Mouse (Mus musculus): ENCODE measurements around the gene Dab1. TPM values are rescaled to one million over a fixed set of nuclear protein-coding genes. Genes with fewer than 3 reads are reported as not detected.
A peak's percentile ranks its signal among the peaks of the same experiment; 100 is the strongest.

The Dab1 gene
- polyA plus RNA-seq, 1 experiment: 35.8 TPM

DNA sequence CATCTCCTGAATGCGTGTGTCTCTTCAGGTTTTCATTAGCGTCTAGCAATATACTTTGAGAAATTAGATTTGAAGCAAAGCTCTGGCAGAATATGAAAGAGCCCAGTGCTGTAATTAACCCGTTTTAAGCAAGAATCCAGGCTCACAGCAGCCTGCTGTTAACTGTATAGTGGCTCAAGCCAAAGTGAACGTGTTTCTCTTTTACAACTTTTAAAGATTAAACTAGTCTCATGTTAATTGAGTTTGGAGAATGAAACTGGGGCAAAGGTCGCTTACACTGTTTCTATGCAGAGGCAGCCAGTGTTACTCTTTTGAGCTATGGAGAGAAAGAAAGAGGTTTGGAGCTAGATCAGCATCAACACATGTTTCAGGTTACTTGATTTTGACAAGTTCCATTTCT is 766.1 kb downstream of the Dab1 start:
- WGBS: 62% methylated on average over 5 of the region's 5 CpGs
- no peak for DNase-seq
- Histone ChIP-seq H3K4me1 (ENCODE audit: control insufficient read depth, insufficient read depth, low read length) (peaks cover 16% of the 10 kb centered on the region), H3K27ac (ENCODE audit: insufficient read depth, low read length) (no peak overlapping the region), H3K4me3 (replicated peaks; ENCODE audit: insufficient read depth, low read depth, low read length) (no peak overlapping the region), H3K27me3 (ENCODE audit: control insufficient read depth, insufficient read depth, low read length) (no peaks in the 10 kb centered on the region)
- TF ChIP-seq POLR2A (IDR thresholded peaks at IDR 0.05; ENCODE audit: borderline replicate concordance, insufficient read depth, low read length): no peak
- no peak for TF ChIP-seq CTCF (IDR thresholded peaks at IDR 0.05; ENCODE audit: borderline replicate concordance, insufficient read depth, low read depth, low read length)

DNA sequence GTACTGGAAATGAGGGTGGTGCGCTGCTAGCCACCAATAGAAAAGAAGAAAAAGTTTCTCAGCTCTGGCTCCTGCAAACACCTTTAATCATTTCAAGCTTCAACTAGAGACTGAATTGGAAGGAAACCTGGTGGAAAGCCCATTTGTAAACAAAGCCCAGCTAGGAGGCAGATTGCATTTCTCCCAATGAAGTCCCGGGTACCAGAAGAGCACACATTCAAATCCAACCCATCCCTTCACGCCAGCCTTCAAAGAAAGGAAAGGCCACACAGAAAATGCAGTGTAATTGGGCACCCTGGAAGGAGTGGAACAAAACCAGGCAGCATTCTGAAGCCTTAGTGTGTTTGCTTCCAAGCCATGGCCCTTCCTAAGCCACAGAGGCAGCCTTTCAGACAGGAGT is 776.4 kb downstream of the Dab1 start:
- Histone ChIP-seq H3K27me3 (ENCODE audit: control insufficient read depth, insufficient read depth, low read length) (no peaks in the 10 kb centered on the region), H3K4me3 (replicated peaks; ENCODE audit: insufficient read depth, low read depth, low read length) (no peak overlapping the region), H3K4me1 (ENCODE audit: control insufficient read depth, insufficient read depth, low read length) (peaks cover 8% of the 10 kb centered on the region; the same call in 1 of the 2 replicates), H3K27ac (ENCODE audit: insufficient read depth, low read length) (no peak overlapping the region)
- TF ChIP-seq POLR2A (IDR thresholded peaks at IDR 0.05; ENCODE audit: borderline replicate concordance, insufficient read depth, low read length) (no peak), CTCF (IDR thresholded peaks at IDR 0.05; ENCODE audit: borderline replicate concordance, insufficient read depth, low read depth, low read length) (no peak)
- DNase-seq: no peak
- WGBS: 88% methylated on average over 3 of the region's 3 CpGs

DNA sequence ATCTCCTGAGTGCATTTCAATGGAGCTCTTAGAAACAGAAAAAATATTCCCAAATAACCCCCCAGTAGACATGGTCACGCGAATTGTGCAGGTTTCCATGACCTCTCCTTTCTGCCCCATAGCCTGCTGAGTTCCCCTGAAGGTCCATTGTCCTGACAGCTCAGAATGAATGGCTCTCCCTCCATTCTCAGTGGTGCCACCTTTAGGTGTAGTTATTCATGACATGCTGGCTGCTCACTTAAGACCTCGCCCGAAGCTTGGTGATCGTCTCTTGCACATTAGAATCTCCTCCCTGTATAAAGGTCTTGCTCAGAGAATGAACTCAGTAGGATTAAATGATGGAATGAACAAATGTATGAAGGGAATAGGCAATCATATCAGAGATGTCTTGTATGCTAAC is 776.9 kb downstream of the Dab1 start:
- 92% methylated on average over 5 of the region's 5 CpGs for WGBS
- Histone ChIP-seq H3K4me1 (ENCODE audit: control insufficient read depth, insufficient read depth, low read length) (peaks cover 8% of the 10 kb centered on the region), H3K27me3 (ENCODE audit: control insufficient read depth, insufficient read depth, low read length) (no peaks in the 10 kb centered on the region), H3K4me3 (replicated peaks; ENCODE audit: insufficient read depth, low read depth, low read length) (no peak overlapping the region), H3K27ac (ENCODE audit: insufficient read depth, low read length) (no peak overlapping the region)
- DNase-seq: no peak
- TF ChIP-seq POLR2A (IDR thresholded peaks at IDR 0.05; ENCODE audit: borderline replicate concordance, insufficient read depth, low read length) (no peak), CTCF (IDR thresholded peaks at IDR 0.05; ENCODE audit: borderline replicate concordance, insufficient read depth, low read depth, low read length) (no peak)

DNA sequence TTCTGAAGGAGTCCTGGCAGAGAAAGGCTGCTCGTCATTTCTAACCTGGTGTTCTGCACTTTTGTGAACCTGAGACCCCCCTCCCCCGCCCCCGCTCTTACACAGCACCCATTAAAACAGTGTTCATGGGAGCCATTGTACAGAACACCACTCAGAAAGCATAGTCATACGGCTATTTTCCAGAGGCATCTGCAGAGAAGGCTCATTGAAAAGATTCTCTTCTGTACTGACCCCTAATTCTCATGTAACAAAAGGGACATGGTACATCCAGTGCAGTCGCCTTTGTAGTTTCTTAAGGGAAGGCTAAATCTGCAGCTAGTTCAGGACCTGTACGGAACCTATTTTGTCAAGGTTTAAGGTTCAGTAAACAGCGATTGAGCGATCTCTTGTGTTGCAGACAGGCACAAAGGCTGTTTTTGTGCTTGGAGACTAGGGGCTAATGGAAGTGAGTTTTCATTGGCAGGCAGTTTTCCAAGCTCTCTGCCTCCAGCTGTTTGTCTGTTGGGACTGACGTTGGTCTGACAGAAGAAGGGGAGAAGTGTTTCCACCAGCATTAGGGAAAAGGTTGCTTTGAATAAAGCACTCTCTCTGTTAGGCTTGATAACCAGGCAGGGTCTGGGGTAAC is 780.1 kb downstream of the Dab1 start:
- peaks cover 5% of the 10 kb centered on the region for H3K4me1 ChIP-seq (ENCODE audit: control insufficient read depth, insufficient read depth, low read length)
- no peak overlapping the region for H3K4me3 ChIP-seq (replicated peaks; ENCODE audit: insufficient read depth, low read depth, low read length)
- WGBS: 58% methylated on average over 9 of the region's 9 CpGs
- no peak for DNase-seq
- TF ChIP-seq CTCF (IDR thresholded peaks at IDR 0.05; ENCODE audit: borderline replicate concordance, insufficient read depth, low read depth, low read length): no peak
- no peak overlapping the region for H3K27ac ChIP-seq (ENCODE audit: insufficient read depth, low read length)
- H3K27me3 ChIP-seq (ENCODE audit: control insufficient read depth, insufficient read depth, low read length): no peaks in the 10 kb centered on the region

DNA sequence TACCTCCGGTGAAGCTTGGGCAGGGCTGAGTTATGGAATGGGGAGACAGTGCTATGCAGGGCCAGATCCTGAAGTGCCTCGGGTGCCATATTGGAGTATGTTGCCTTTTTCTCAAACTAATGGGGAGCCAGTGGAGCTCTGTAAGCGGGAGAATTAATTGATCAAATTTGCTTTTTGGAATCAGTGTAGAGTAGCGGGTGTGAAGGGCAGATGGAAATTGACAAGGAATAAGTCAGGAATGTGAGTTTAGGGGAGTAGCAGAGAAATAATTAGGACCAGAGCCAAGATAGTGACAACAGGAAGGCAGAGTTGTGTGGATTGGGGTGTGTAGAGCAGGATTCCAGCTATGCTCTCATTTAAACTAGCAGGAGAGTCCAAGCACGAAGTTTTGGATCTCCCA is 784.9 kb downstream of the Dab1 start:
- Histone ChIP-seq H3K4me1 (ENCODE audit: control insufficient read depth, insufficient read depth, low read length) (peaks cover 5% of the 10 kb centered on the region), H3K4me3 (replicated peaks; ENCODE audit: insufficient read depth, low read depth, low read length) (no peak overlapping the region), H3K27me3 (ENCODE audit: control insufficient read depth, insufficient read depth, low read length) (no peaks in the 10 kb centered on the region), H3K27ac (ENCODE audit: insufficient read depth, low read length) (no peak overlapping the region)
- no peak for DNase-seq
- TF ChIP-seq CTCF (IDR thresholded peaks at IDR 0.05; ENCODE audit: borderline replicate concordance, insufficient read depth, low read depth, low read length) (no peak), POLR2A (IDR thresholded peaks at IDR 0.05; ENCODE audit: borderline replicate concordance, insufficient read depth, low read length) (no peak)
- WGBS: 86% methylated on average over 5 of the region's 5 CpGs

DNA sequence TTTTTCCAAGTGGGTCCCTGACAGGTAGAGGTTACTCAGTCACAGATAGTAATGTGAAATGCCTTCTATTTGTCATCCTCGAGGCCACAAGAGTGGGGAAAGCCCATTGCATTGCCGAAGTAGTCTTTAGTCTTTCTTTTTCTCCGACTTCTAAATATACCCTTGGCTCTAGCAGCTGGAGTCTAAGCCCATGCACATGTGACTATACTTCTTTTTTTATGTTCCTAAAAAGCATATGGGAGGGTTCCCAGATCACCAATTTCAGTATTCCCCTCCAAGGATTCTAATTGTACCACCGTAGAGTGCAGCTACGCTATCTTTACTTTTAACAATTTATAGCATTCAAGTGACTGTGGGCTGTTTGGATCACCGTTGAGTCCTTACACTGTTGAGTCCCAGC is 791.8 kb downstream of the Dab1 start:
- no peak for DNase-seq

DNA sequence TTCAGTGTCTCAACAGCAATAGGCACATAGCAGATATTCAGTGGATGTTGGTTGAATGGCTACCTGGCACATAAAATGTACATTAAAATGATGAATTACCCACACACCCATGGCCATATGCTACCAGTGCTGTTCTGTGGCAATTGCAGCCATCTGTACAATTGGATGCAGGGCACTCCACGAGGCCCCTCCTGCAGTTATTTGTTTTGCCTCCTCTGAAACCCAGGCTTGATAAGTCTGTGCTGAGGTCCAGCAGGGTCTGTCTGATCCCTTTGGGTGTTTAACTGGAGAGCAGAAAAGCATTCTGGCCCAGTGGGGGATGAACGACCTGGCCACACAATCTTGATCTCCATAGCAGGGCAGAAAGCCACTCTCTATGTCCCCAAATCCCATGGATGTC is 796.3 kb downstream of the Dab1 start:
- DNase-seq: peak; percentile 55 to 78
- Histone ChIP-seq H3K27me3 (ENCODE audit: control insufficient read depth, insufficient read depth, low read length) (no peaks in the 10 kb centered on the region), H3K4me3 (replicated peaks; ENCODE audit: insufficient read depth, low read depth, low read length) (no peak overlapping the region), H3K27ac (ENCODE audit: insufficient read depth, low read length) (no peak overlapping the region), H3K4me1 (ENCODE audit: control insufficient read depth, insufficient read depth, low read length) (peaks cover 20% of the 10 kb centered on the region)
- 8% methylated on average over 2 of the region's 2 CpGs for WGBS
- TF ChIP-seq POLR2A (IDR thresholded peaks at IDR 0.05; ENCODE audit: borderline replicate concordance, insufficient read depth, low read length) (no peak), CTCF (IDR thresholded peaks at IDR 0.05; ENCODE audit: borderline replicate concordance, insufficient read depth, low read depth, low read length) (no peak)

More for the DNA sequence above, 791.8 kb downstream of the Dab1 start:
- H3K4me1 ChIP-seq (ENCODE audit: control insufficient read depth, insufficient read depth, low read length): peaks cover 10% of the 10 kb centered on the region; the same call in 1 of the 2 replicates
- no peaks in the 10 kb centered on the region for H3K27me3 ChIP-seq (ENCODE audit: control insufficient read depth, insufficient read depth, low read length)
- WGBS: 88% methylated on average over 6 of the region's 6 CpGs
- H3K27ac ChIP-seq (ENCODE audit: insufficient read depth, low read length): no peak overlapping the region
- TF ChIP-seq CTCF (IDR thresholded peaks at IDR 0.05; ENCODE audit: borderline replicate concordance, insufficient read depth, low read depth, low read length) (no peak), POLR2A (IDR thresholded peaks at IDR 0.05; ENCODE audit: borderline replicate concordance, insufficient read depth, low read length) (no peak)
- no peak overlapping the region for H3K4me3 ChIP-seq (replicated peaks; ENCODE audit: insufficient read depth, low read depth, low read length)

DNA sequence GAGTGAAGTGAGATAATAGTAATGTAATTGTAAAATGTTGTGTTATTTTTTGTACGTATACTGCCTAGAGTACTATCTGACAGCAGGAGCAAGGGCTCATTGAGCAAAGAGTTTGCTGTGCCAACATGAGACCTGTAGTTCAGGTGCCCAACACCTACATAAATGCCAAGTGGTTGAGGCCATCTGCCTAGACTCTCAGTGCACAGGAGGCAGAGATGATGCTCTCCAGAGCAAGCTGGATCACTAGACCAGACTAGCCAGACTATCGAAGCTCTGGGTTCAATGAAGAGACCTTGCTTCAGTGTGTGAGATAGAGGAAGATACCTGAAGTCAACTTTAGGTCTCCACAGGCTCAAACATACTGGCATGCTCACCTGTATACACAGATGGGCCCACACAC is 799.2 kb downstream of the Dab1 start:
- Histone ChIP-seq H3K4me1 (ENCODE audit: control insufficient read depth, insufficient read depth, low read length) (peaks cover 20% of the 10 kb centered on the region), H3K4me3 (replicated peaks; ENCODE audit: insufficient read depth, low read depth, low read length) (no peak overlapping the region), H3K27ac (ENCODE audit: insufficient read depth, low read length) (no peak overlapping the region; the same call in 1 of the 2 replicates), H3K27me3 (ENCODE audit: control insufficient read depth, insufficient read depth, low read length) (no peaks in the 10 kb centered on the region)
- no peak for TF ChIP-seq POLR2A (IDR thresholded peaks at IDR 0.05; ENCODE audit: borderline replicate concordance, insufficient read depth, low read length)
- TF ChIP-seq CTCF (IDR thresholded peaks at IDR 0.05; ENCODE audit: borderline replicate concordance, insufficient read depth, low read depth, low read length): no peak
- DNase-seq: peak; percentile 63 to 86
- WGBS: 18% methylated on average over 2 of the region's 2 CpGs
